Mouse (Mus musculus) hindbrain, embryonic 14.5 days (tissue): ENCODE measurements around the gene Lce1g. TPM values are rescaled to one million over a fixed set of nuclear protein-coding genes. Genes with fewer than 3 reads are reported as not detected.

ENCODE experiments used
- ATAC-seq: fragments of 200-750 bp; cut with Nextera tagmentation; 2 replicates; pipeline ENCODE4 v1.8.0; 2017; ENCODE audit warnings: moderate number of reproducible peaks, mild to moderate bottlenecking, moderate TSS enrichment, moderate library complexity; ENCODE audit not compliant: low FRiP score
- DNase-seq: peaks from one replicate; pipeline ENCODE4 v3.0.0-alpha.2; 2015; ENCODE audit warnings: low spot score
- H3K27ac ChIP-seq: fragments of 300-500 bp; sonication (generic); 2 replicates; pipeline ENCODE4 v1.5.1; 2014; ENCODE audit warnings: mild to moderate bottlenecking, moderate library complexity
- H3K27me3 ChIP-seq: fragments of 300-500 bp; sonication (generic); 2 replicates; pipeline ENCODE4 v1.6.1; 2014; ENCODE audit warnings: mild to moderate bottlenecking, low read length, mixed read lengths; ENCODE audit not compliant: control insufficient read depth, insufficient read depth
- H3K36me3 ChIP-seq: fragments of 300-500 bp; sonication (generic); replicated peaks from 2 replicates; pipeline ENCODE4 v1.6.1; 2014; ENCODE audit not compliant: control insufficient read depth, insufficient read depth
- H3K4me1 ChIP-seq: fragments of 300-500 bp; sonication (generic); replicated peaks from 2 replicates; pipeline ENCODE4 v1.6.1; 2014; ENCODE audit warnings: antibody characterized with exemption, low read length, mixed read lengths; ENCODE audit not compliant: control insufficient read depth, insufficient read depth
- H3K4me2 ChIP-seq: fragments of 300-500 bp; sonication (generic); replicated peaks from 2 replicates; pipeline ENCODE4 v1.6.1; 2014; ENCODE audit warnings: mild to moderate bottlenecking, moderate library complexity
- H3K4me3 ChIP-seq: fragments of 300-500 bp; sonication (generic); replicated peaks from 2 replicates; pipeline ENCODE4 v1.5.1; 2014; ENCODE audit warnings: mild to moderate bottlenecking, low read length
- H3K9ac ChIP-seq: fragments of 300-500 bp; sonication (generic); 2 replicates; pipeline ENCODE4 v1.6.1; 2014
- H3K9me3 ChIP-seq: fragments of 300-500 bp; sonication (generic); 2 replicates; pipeline ENCODE4 v1.6.1; 2016; ENCODE audit warnings: low read length; ENCODE audit not compliant: control insufficient read depth
- WGBS: fragments of 180-500 bp; shearing (Covaris S2); extraction: QIAGEN DNeasy Blood & Tissue Kit; methylation state at CpG from one replicate; pipeline ENCODE4 v1.1.7; 2014; 5-methylcytosine and 5-hydroxymethylcytosine counted together
- polyA plus RNA-seq: library from polyadenylated mRNA; unstranded; fragments of >200 nt; fragmentation: Nextera tagmentation; extraction: Ambion mirVana; gene quantifications from 2 replicates; pipeline ENCODE4 v1.2.1, GENCODE M21; 2014

The Lce1g gene
- polyA plus RNA-seq = not detected in 2 replicates

GRCm38 (mm10) chr3:92752238-92752637 is at the start of gene Lce1g:
Gene Lce1g, minus strand, starts transcription at chr3:92752338.
- Histone ChIP-seq H3K4me3 (no peak within 1 kb of the TSS), H3K4me1 (no peaks in the 10 kb centered on the region), H3K27ac (no peak within 1 kb of the TSS), H3K9ac (no peak within 1 kb of the TSS), H3K36me3 (no peaks in the 10 kb centered on the region), H3K27me3 (no peaks in the 10 kb centered on the region), H3K4me2 (no peak within 1 kb of the TSS), H3K9me3 (no peaks in the 10 kb centered on the region)
- no peak for DNase-seq
- no peak for ATAC-seq
- 97% methylated on average over 1 of the region's 1 CpGs for WGBS

- H3K36me3 ChIP-seq = no peaks in the 10 kb centered on the region
- no peaks in the 10 kb centered on the region for H3K4me1 ChIP-seq
- WGBS = 89% methylated on average over 1 of the region's 1 CpGs
- no peaks in the 10 kb centered on the region for H3K27me3 ChIP-seq
- H3K4me2 ChIP-seq = no peak within 1 kb of the TSS
- H3K4me3 ChIP-seq = no peak within 1 kb of the TSS
- DNase-seq (no peak), ATAC-seq (no peak)
- H3K9me3 ChIP-seq = no peaks in the 10 kb centered on the region
- H3K27ac ChIP-seq = no peak within 1 kb of the TSS
- no peak within 1 kb of the TSS for H3K9ac ChIP-seq
These were observed 38.3 kb upstream of the Lce1g start, which contains the start of gene Lce1j for GRCm38 (mm10) chr3:92790414-92790813. Gene Lce1j, minus strand, starts transcription at chr3:92790514.

DNA sequence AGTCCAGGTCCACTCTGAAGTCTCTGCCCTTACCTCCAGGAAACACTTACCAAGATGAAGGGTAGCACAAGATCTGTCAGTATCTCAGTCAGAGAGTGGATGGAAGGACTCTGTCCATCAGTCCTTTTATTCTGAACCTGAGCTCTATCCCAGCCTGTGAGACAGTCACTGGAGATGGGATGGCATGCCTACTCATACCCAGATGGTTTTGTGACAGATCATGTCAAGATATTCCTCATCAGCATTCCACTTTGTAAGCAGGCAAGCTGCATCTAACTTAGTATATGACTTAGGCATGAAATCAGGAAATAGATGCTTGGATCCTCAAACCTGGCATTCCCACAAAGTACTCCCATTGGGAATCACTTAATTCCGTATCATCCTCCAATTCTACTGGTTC is 26.7 kb upstream of the Lce1g start, which contains the start of gene Lce1i:
Lce1i (minus strand) TSS at position 101 of the 400 bp plus-strand sequence.
- Histone ChIP-seq H3K4me3 (no peak within 1 kb of the TSS), H3K9ac (no peak within 1 kb of the TSS), H3K27me3 (no peaks in the 10 kb centered on the region), H3K4me2 (no peak within 1 kb of the TSS), H3K9me3 (no peaks in the 10 kb centered on the region), H3K4me1 (no peaks in the 10 kb centered on the region), H3K27ac (no peak within 1 kb of the TSS), H3K36me3 (no peaks in the 10 kb centered on the region)
- no peak for ATAC-seq
- WGBS = 92% methylated on average over 1 of the region's 1 CpGs
- DNase-seq = no peak

DNA sequence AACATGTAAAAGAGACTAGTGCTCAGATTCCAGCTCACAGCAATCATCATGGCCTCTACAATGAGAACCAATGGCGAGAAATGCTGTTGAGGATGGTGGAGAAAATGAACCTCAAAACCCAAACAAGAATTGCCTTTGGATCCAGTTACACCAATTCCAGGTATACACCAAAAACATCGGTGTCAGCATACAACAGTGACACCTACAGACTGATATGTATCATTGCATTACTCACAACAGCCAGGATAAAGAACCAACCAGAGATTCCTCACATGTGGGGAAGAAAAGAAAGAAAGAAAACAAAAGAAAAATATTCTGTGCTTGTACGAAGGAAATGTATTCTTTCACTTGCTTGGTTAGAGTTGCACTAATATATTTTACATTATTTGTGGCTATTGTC is 19.4 kb upstream of the Lce1g start:
- Histone ChIP-seq H3K9ac (no peak overlapping the region), H3K36me3 (no peaks in the 10 kb centered on the region), H3K27ac (no peak overlapping the region), H3K4me2 (no peak overlapping the region), H3K9me3 (no peaks in the 10 kb centered on the region), H3K27me3 (no peaks in the 10 kb centered on the region), H3K4me3 (no peak overlapping the region), H3K4me1 (no peaks in the 10 kb centered on the region)
- no peak for DNase-seq
- ATAC-seq = no peak
- 25% methylated on average over 3 of the region's 3 CpGs for WGBS

DNA sequence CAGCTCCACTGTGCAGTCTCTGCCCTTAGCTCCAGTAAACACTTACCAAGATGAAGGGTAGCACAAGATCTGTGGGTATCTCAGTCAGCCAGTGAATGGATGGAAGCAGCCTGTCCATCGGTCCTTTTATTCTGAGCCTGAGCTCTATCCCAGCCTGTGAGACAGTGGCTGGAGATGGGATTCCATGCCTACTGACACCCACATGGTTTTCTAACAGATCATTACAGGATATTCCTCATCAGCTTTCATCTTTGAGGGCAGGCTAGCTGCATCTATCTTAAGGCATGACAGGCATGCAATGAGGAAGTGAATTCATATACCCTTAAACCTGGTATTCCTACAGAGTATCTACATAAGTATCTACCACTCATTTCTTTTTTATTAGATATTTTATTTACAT is 12.8 kb upstream of the Lce1g start, which contains the start of gene Lce1h:
Lce1h (minus strand) TSS at position 101 of the 400 bp plus-strand sequence.
- Histone ChIP-seq H3K36me3 (no peaks in the 10 kb centered on the region), H3K9me3 (no peaks in the 10 kb centered on the region), H3K4me1 (no peaks in the 10 kb centered on the region), H3K9ac (no peak within 1 kb of the TSS), H3K27ac (no peak within 1 kb of the TSS), H3K27me3 (no peaks in the 10 kb centered on the region), H3K4me2 (no peak within 1 kb of the TSS), H3K4me3 (no peak within 1 kb of the TSS)
- no peak for ATAC-seq
- WGBS = 100% methylated on average over 1 of the region's 1 CpGs
- DNase-seq = no peak

- 36% methylated on average over 3 of the region's 3 CpGs for WGBS
- DNase-seq = no peak
- no peak overlapping the region for H3K9ac ChIP-seq
- H3K4me3 ChIP-seq = no peak overlapping the region
- no peaks in the 10 kb centered on the region for H3K4me1 ChIP-seq
- no peak overlapping the region for H3K27ac ChIP-seq
- no peaks in the 10 kb centered on the region for H3K36me3 ChIP-seq
- H3K27me3 ChIP-seq = no peaks in the 10 kb centered on the region
- no peak for ATAC-seq
- H3K9me3 ChIP-seq = no peaks in the 10 kb centered on the region
- H3K4me2 ChIP-seq = no peak overlapping the region
These were observed 1.1 kb upstream of the Lce1g start for GRCm38 (mm10) chr3:92753197-92753596.

GRCm38 (mm10) chr3:92738996-92739395 is 13.1 kb downstream of the Lce1g start, which contains the start of gene Gm38119:
Gene Gm38119, minus strand, starts transcription at chr3:92739096.
- ATAC-seq = no peak
- Histone ChIP-seq H3K4me1 (no peaks in the 10 kb centered on the region), H3K27me3 (no peaks in the 10 kb centered on the region), H3K36me3 (no peaks in the 10 kb centered on the region), H3K9ac (no peak within 1 kb of the TSS), H3K4me3 (no peak within 1 kb of the TSS), H3K9me3 (no peaks in the 10 kb centered on the region), H3K27ac (no peak within 1 kb of the TSS), H3K4me2 (no peak within 1 kb of the TSS)
- no peak for DNase-seq
- 80% methylated on average over 1 of the region's 1 CpGs for WGBS

- Histone ChIP-seq H3K9me3 (no peaks in the 10 kb centered on the region), H3K4me1 (no peaks in the 10 kb centered on the region), H3K27me3 (no peaks in the 10 kb centered on the region), H3K9ac (no peak overlapping the region), H3K4me3 (no peak overlapping the region), H3K27ac (no peak overlapping the region), H3K4me2 (no peak overlapping the region), H3K36me3 (no peaks in the 10 kb centered on the region)
- no peak for DNase-seq
- WGBS = 96% methylated on average over 5 of the region's 5 CpGs
- ATAC-seq = no peak
These were observed 29.5 kb downstream of the Lce1g start for GRCm38 (mm10) chr3:92722631-92723030.

- H3K4me1 ChIP-seq = no peaks in the 10 kb centered on the region
- no peak for ATAC-seq
- H3K4me3 ChIP-seq = no peak within 1 kb of the TSS
These were observed 31.9 kb downstream of the Lce1g start, which contains the start of gene Lce1f for GRCm38 (mm10) chr3:92720250-92720649. Gene Lce1f, minus strand, starts transcription at chr3:92720350.

DNA sequence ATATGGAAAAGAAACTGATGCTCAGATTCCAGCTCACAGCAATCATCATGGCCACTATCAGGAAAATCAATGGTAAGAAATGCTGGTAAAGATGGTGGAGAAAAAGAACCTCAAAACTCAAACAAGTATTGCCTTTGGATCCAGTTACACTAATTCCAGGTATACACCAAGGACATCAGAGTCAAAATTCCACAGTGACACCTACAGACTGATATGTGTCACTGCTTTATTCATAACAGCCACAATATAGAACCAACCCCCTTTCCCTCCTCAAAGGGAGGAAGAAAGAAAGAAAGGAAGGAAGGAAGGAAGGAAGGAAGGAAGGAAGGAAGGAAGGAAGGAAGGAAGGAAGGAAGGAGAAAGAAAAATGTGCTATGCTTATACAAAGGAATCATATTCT is 37.0 kb downstream of the Lce1g start:
- H3K36me3 ChIP-seq = no peaks in the 10 kb centered on the region
- H3K27me3 ChIP-seq = no peaks in the 10 kb centered on the region
- no peak overlapping the region for H3K4me2 ChIP-seq
- H3K9ac ChIP-seq = no peak overlapping the region
- no peaks in the 10 kb centered on the region for H3K9me3 ChIP-seq
- ATAC-seq = no peak
- no peak overlapping the region for H3K4me3 ChIP-seq
- H3K27ac ChIP-seq = no peak overlapping the region
- DNase-seq = no peak
- no peaks in the 10 kb centered on the region for H3K4me1 ChIP-seq

More at GRCm38 (mm10) chr3:92720250-92720649, 31.9 kb downstream of the Lce1g start, which contains the start of gene Lce1f:
- Histone ChIP-seq H3K4me2 (no peak within 1 kb of the TSS), H3K27me3 (no peaks in the 10 kb centered on the region), H3K36me3 (no peaks in the 10 kb centered on the region), H3K9ac (no peak within 1 kb of the TSS), H3K27ac (no peak within 1 kb of the TSS), H3K9me3 (no peaks in the 10 kb centered on the region)
- no peak for DNase-seq
- WGBS = 82% methylated on average over 3 of the region's 3 CpGs
